Mouse (Mus musculus): ENCODE measurements around the gene Mgat3. TPM values are rescaled to one million over a fixed set of nuclear protein-coding genes. Genes with fewer than 3 reads are reported as not detected.

Mgat3 gene
- polyA plus RNA-seq, 1 experiment = 19.2 TPM

GRCm38 (mm10) chr15:80258240-80259170, 85.0 kb downstream of the Mgat3 start:
- Histone ChIP-seq H3K79me2 (ENCODE audit: control insufficient read depth, insufficient read depth) (peaks cover 55% of the 10 kb centered on the region), H3K79me3 (ENCODE audit: low read depth) (peaks cover 32% of the 10 kb centered on the region), H3ac (ENCODE audit: control insufficient read depth, insufficient read length, low read depth) (no peak overlapping the region), H3K4me3 (ENCODE audit: insufficient read depth, poor library complexity, severe bottlenecking) (no peak overlapping the region), H3K36me3 (ENCODE audit: control insufficient read depth, insufficient read depth) (peaks cover 57% of the 10 kb centered on the region), H3K27me3 (ENCODE audit: control insufficient read depth, insufficient read depth, insufficient read length) (no peaks in the 10 kb centered on the region)
- TF ChIP-seq CTCF (IDR thresholded peaks at IDR 0.05; ENCODE audit: control insufficient read depth, insufficient read depth, insufficient read length) (no peak), USF1 (IDR thresholded peaks at IDR 0.05; ENCODE audit: low read depth) (no peak), MAX (IDR thresholded peaks at IDR 0.05) (no peak), FOSL1 (IDR thresholded peaks at IDR 0.05; ENCODE audit: insufficient read depth, low read length, poor library complexity, severe bottlenecking) (no peak), CEBPB (IDR thresholded peaks at IDR 0.05; ENCODE audit: low read depth) (no peak), MYOG (IDR thresholded peaks at IDR 0.05; ENCODE audit: control insufficient read depth, extremely low read depth, insufficient read length) (no peak), MYOD1 (IDR thresholded peaks at IDR 0.05; ENCODE audit: control insufficient read depth, insufficient read length, low read depth) (no peak)

GRCm38 (mm10) chr15:80259406-80260045, 86.0 kb downstream of the Mgat3 start:
- TF ChIP-seq CEBPB (IDR thresholded peaks at IDR 0.05; ENCODE audit: low read depth) (no peak), MYOD1 (IDR thresholded peaks at IDR 0.05; ENCODE audit: control insufficient read depth, insufficient read length, low read depth) (peak; percentile 48)
- peaks cover 56% of the 10 kb centered on the region for H3K36me3 ChIP-seq (ENCODE audit: control insufficient read depth, insufficient read depth)
- H3K79me3 ChIP-seq (ENCODE audit: low read depth) = peaks cover 36% of the 10 kb centered on the region
- H3K27me3 ChIP-seq (ENCODE audit: control insufficient read depth, insufficient read depth, insufficient read length) = no peaks in the 10 kb centered on the region
- peaks cover 61% of the 10 kb centered on the region for H3K79me2 ChIP-seq (ENCODE audit: control insufficient read depth, insufficient read depth)
- peak overlapping the region; percentile 23 for H3ac ChIP-seq (ENCODE audit: control insufficient read depth, insufficient read length, low read depth)
- H3K4me3 ChIP-seq (ENCODE audit: insufficient read depth, poor library complexity, severe bottlenecking) = no peak overlapping the region

DNA sequence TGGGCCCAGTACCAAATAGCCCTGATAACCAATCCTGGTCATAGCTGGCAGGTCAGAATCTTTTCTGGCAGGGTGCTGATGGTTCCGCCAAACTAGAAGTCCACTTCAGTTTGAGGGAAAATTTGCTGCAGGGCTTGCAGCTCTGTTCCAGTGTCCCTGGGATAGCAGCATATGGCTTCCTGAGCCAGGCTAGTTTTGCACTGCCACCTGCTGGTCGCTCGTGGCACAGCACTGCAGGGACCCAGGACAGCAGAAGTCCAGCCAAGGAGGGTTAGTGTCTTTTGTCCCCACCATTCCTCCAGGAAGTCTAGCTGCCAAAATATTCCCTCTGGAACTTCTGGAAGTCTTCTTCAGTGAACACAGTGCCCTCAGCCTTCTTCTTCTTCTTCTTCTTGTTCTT, 87.2 kb downstream of the Mgat3 start:
- Histone ChIP-seq H3K27me3 (ENCODE audit: control insufficient read depth, insufficient read depth, insufficient read length) (no peaks in the 10 kb centered on the region), H3K79me3 (ENCODE audit: low read depth) (peaks cover 33% of the 10 kb centered on the region), H3K36me3 (ENCODE audit: control insufficient read depth, insufficient read depth) (peaks cover 56% of the 10 kb centered on the region), H3K79me2 (ENCODE audit: control insufficient read depth, insufficient read depth) (peaks cover 56% of the 10 kb centered on the region), H3K4me3 (ENCODE audit: insufficient read depth, poor library complexity, severe bottlenecking) (no peak overlapping the region), H3ac (ENCODE audit: control insufficient read depth, insufficient read length, low read depth) (no peak overlapping the region)
- TF ChIP-seq MYOD1 (IDR thresholded peaks at IDR 0.05; ENCODE audit: control insufficient read depth, insufficient read length, low read depth) (no peak), MYOG (IDR thresholded peaks at IDR 0.05; ENCODE audit: control insufficient read depth, extremely low read depth, insufficient read length) (no peak), CEBPB (IDR thresholded peaks at IDR 0.05; ENCODE audit: low read depth) (no peak), MAX (IDR thresholded peaks at IDR 0.05) (peak; percentile 79), CTCF (IDR thresholded peaks at IDR 0.05; ENCODE audit: control insufficient read depth, insufficient read depth, insufficient read length) (peak; percentile 96)

GRCm38 (mm10) chr15:80261100-80261499, 87.6 kb downstream of the Mgat3 start:
- H3K79me3 ChIP-seq (ENCODE audit: low read depth) = peaks cover 30% of the 10 kb centered on the region
- no peak overlapping the region for H3ac ChIP-seq (ENCODE audit: control insufficient read depth, insufficient read length, low read depth)
- H3K79me2 ChIP-seq (ENCODE audit: control insufficient read depth, insufficient read depth) = peaks cover 51% of the 10 kb centered on the region
- peaks cover 53% of the 10 kb centered on the region for H3K36me3 ChIP-seq (ENCODE audit: control insufficient read depth, insufficient read depth)
- H3K4me3 ChIP-seq (ENCODE audit: insufficient read depth, poor library complexity, severe bottlenecking) = no peak overlapping the region
- no peak for TF ChIP-seq CEBPB (IDR thresholded peaks at IDR 0.05; ENCODE audit: low read depth)
- TF ChIP-seq MAX (IDR thresholded peaks at IDR 0.05) = no peak
- no peak for TF ChIP-seq CTCF (IDR thresholded peaks at IDR 0.05; ENCODE audit: control insufficient read depth, insufficient read depth, insufficient read length)
- TF ChIP-seq MYOD1 (IDR thresholded peaks at IDR 0.05; ENCODE audit: control insufficient read depth, insufficient read length, low read depth) = no peak
- no peak for TF ChIP-seq USF1 (IDR thresholded peaks at IDR 0.05; ENCODE audit: low read depth)
- TF ChIP-seq MYOG (IDR thresholded peaks at IDR 0.05; ENCODE audit: control insufficient read depth, extremely low read depth, insufficient read length) = no peak
- no peak for TF ChIP-seq FOSL1 (IDR thresholded peaks at IDR 0.05; ENCODE audit: insufficient read depth, low read length, poor library complexity, severe bottlenecking)
- no peaks in the 10 kb centered on the region for H3K27me3 ChIP-seq (ENCODE audit: control insufficient read depth, insufficient read depth, insufficient read length)

DNA sequence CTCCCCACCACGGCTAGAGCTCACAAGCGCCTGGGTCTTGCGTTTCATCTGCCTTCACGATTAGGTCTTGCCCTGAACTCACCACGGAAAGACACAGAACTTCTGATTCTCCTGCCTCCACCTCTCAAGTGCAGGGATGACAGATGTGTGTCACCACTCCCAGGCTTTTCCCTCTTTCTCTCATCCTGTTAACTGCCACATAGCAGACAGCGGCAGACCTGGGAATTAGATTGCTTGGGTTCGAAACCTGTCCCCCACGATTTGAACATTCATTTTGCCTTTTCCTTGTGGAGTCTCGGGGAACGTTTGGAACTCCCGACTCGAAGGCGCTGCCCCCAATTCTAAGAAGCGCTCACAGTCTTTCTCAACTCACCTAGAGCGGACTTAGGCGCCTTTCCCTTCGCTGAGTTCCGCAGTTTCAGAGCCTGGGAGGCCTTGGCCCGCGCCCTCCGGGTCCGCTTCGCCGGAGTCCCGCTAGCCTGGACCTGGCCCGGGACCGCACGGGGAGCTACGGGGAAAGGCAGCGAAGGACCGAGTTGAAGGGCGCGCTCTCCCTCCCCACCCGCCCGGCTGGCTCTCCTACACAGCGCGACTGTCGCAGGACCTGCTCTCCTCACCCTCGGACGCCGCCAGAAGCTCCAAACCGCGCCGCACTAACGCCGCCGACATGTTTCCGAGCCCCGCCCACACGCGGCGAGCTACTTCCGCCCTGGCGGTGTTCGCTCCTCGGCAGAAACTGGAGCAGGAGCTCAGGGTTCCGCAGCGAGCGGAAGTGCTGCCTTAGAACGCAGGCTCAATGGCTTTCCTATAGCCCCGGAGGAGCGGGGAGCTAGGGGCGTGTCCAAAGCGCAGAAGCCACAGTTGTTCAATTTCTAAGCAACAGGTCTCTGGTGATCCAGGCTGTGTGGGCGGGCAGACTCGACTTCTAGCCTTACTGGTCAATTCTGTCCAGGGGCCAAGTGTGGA, 90.4 kb downstream of the Mgat3 start, which contains the start of gene Rps19bp1:
Gene Rps19bp1, minus strand, starts transcription at position 706 of the 966 bp plus-strand sequence.
- Histone ChIP-seq H3K79me3 (ENCODE audit: low read depth) (peaks cover 17% of the 10 kb centered on the region), H3ac (ENCODE audit: control insufficient read depth, insufficient read length, low read depth) (peak within 1 kb of the TSS; percentile 74), H3K36me3 (ENCODE audit: control insufficient read depth, insufficient read depth) (peaks cover 34% of the 10 kb centered on the region), H3K4me3 (ENCODE audit: insufficient read depth, poor library complexity, severe bottlenecking) (peak within 1 kb of the TSS; percentile 93), H3K27me3 (ENCODE audit: control insufficient read depth, insufficient read depth, insufficient read length) (peaks cover 5% of the 10 kb centered on the region), H3K79me2 (ENCODE audit: control insufficient read depth, insufficient read depth) (peaks cover 34% of the 10 kb centered on the region)
- TF ChIP-seq MYOG (IDR thresholded peaks at IDR 0.05; ENCODE audit: control insufficient read depth, extremely low read depth, insufficient read length) (no peak), MAX (IDR thresholded peaks at IDR 0.05) (peak; percentile 96)

Other genes starting within 250 kb of the Mgat3 start
- 5.9 TPM for gene Cbx7, start 202.6 kb upstream of the Mgat3 start, polyA plus RNA-seq (2012; fragmentation: generic; extraction: Trizol)
- 27.2 TPM for gene Pdgfb, start 158.7 kb upstream of the Mgat3 start, polyA plus RNA-seq (2012; fragmentation: generic; extraction: Trizol)
- gene Syngr1, start 82.4 kb upstream of the Mgat3 start, polyA plus RNA-seq (2012; fragmentation: generic; extraction: Trizol) = 7.9 TPM
- 1,181 TPM for gene Rpl3, start 81.9 kb upstream of the Mgat3 start, polyA plus RNA-seq (2012; fragmentation: generic; extraction: Trizol)
- 30.2 TPM for gene Tab1, start 40.6 kb upstream of the Mgat3 start, polyA plus RNA-seq (2012; fragmentation: generic; extraction: Trizol)
- gene Mief1, start 60.3 kb downstream of the Mgat3 start, polyA plus RNA-seq (2012; fragmentation: generic; extraction: Trizol) = 27.3 TPM
- gene AC140267.1, start 62.1 kb downstream of the Mgat3 start, polyA plus RNA-seq (2012; fragmentation: generic; extraction: Trizol) = not detected
- gene Atf4, start 81.5 kb downstream of the Mgat3 start, polyA plus RNA-seq (2012; fragmentation: generic; extraction: Trizol) = 507 TPM
- 223 TPM for gene Rps19bp1, start 90.6 kb downstream of the Mgat3 start, polyA plus RNA-seq (2012; fragmentation: generic; extraction: Trizol)
- gene Cacna1i, start 113.5 kb downstream of the Mgat3 start, polyA plus RNA-seq (2012; fragmentation: generic; extraction: Trizol) = not detected